In the genomic region with DNA sequence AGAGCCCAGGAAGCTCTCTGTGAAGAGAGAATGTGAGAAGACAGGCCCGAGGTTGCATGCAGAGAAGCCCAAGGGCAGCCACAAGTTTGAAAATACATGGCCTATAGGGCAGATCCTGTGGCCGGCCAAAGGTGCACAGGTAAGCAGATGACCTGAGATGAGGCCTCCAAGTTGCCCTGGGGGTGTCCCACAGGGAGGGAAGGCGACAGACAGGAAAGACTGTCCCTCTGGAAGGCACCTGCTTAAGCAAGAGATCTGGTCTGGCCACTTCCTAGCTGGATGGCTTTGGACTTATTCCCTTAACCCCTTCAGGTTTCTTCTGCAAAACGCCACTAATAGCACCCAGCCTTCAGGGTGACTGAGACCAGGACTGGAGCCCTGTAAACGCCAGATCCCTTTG, we compare ENCODE assay signal across 8 mouse cellular contexts. TPM values are rescaled to one million over a fixed set of nuclear protein-coding genes. Genes with fewer than 3 reads are reported as not detected.
DNase-seq lines count a peak whose midpoint lies in the region; ATAC-seq and TF ChIP-seq lines count a peak whose summit lies in the region.

No protein-coding gene starts in this region.

- peak overlapping the region; percentile 85 for H3K9ac ChIP-seq in embryonic facial prominence, embryonic 14.5 days (ENCODE audit: low read depth, low read length)
- H3K9ac ChIP-seq in intestine, postnatal 0 days (ENCODE audit: low read depth, low read length) = peak overlapping the region; percentile 78
- peak overlapping the region; percentile 64 for H3K9ac ChIP-seq in midbrain, embryonic 12.5 days (replicated peaks)

- 0 out of 2 replicates have a peak overlapping the region, but pooled peaks have one; percentile 53 for H3K27ac ChIP-seq in embryonic facial prominence, embryonic 14.5 days (replicated peaks; ENCODE audit: low read depth, low read length)
- H3K27ac ChIP-seq in intestine, postnatal 0 days (ENCODE audit: low read depth, low read length) = peak overlapping the region; percentile 95
- peak overlapping the region; percentile 80 for H3K27ac ChIP-seq in midbrain, embryonic 12.5 days (replicated peaks)

- H3K4me3 ChIP-seq in embryonic facial prominence, embryonic 14.5 days (ENCODE audit: low read depth, low read length) = peak overlapping the region; percentile 77
- peak overlapping the region; percentile 67 for H3K4me3 ChIP-seq in intestine, postnatal 0 days (ENCODE audit: low read depth, low read length)
- peak overlapping the region; percentile 81 for H3K4me3 ChIP-seq in midbrain, embryonic 12.5 days

- 0 out of 2 replicates have a peak, but pooled peaks have one; percentile 8 for ATAC-seq in embryonic facial prominence, embryonic 14.5 days (ENCODE audit: low read depth)
- peak; percentile 25 for ATAC-seq in intestine, postnatal 0 days
- no peak for ATAC-seq in midbrain, embryonic 12.5 days (ENCODE audit: low FRiP score, low read depth)

- no peaks in the 10 kb centered on the region for H3K27me3 ChIP-seq in embryonic facial prominence, embryonic 14.5 days (replicated peaks; ENCODE audit: control insufficient read depth, insufficient read depth, low read length)
- no peaks in the 10 kb centered on the region for H3K27me3 ChIP-seq in intestine, postnatal 0 days (replicated peaks; ENCODE audit: control insufficient read depth, insufficient read depth, low read length)
- H3K27me3 ChIP-seq in midbrain, embryonic 12.5 days = 0 out of 2 replicates have a peak, but pooled peaks cover 3% of the 10 kb centered on the region

- TF ChIP-seq CTCF in intestine, postnatal 0 days (IDR thresholded peaks at IDR 0.05; ENCODE audit: low read depth) = no peak

- peaks cover 21% of the 10 kb centered on the region for H3K4me1 ChIP-seq in embryonic facial prominence, embryonic 14.5 days (ENCODE audit: control insufficient read depth, insufficient read depth, low read length)
- H3K4me1 ChIP-seq in intestine, postnatal 0 days (replicated peaks; ENCODE audit: control insufficient read depth, insufficient read depth, low read length) = peaks cover 18% of the 10 kb centered on the region
- H3K4me1 ChIP-seq in midbrain, embryonic 12.5 days = peaks cover 36% of the 10 kb centered on the region

- H3K9me3 ChIP-seq in embryonic facial prominence, embryonic 14.5 days (ENCODE audit: control insufficient read depth, low read length) = no peaks in the 10 kb centered on the region
- no peaks in the 10 kb centered on the region for H3K9me3 ChIP-seq in intestine, postnatal 0 days (ENCODE audit: control insufficient read depth)
- H3K9me3 ChIP-seq in midbrain, embryonic 12.5 days = no peaks in the 10 kb centered on the region

- peak overlapping the region; percentile 85 for H3K4me2 ChIP-seq in embryonic facial prominence, embryonic 14.5 days (ENCODE audit: low read depth, low read length)
- H3K4me2 ChIP-seq in intestine, postnatal 0 days (replicated peaks; ENCODE audit: low read depth) = peak overlapping the region; percentile 69
- H3K4me2 ChIP-seq in midbrain, embryonic 12.5 days (replicated peaks) = peak overlapping the region; percentile 84

- peak; percentile 48 to 51 for DNase-seq in lung, adult 18-20 months
- no peak for DNase-seq in lung, postnatal 10 days
- peak; percentile 53 for DNase-seq in embryonic facial prominence, embryonic 14.5 days (ENCODE audit: low spot score)
- no peak for DNase-seq in layer of hippocampus, adult 8-10 months (ENCODE audit: low spot score in 2 of 2)
- DNase-seq in cerebellum, postnatal 14 days = no peak
- DNase-seq in spleen, adult 18-20 months = no peak

- H3K36me3 ChIP-seq in embryonic facial prominence, embryonic 14.5 days (ENCODE audit: control insufficient read depth, insufficient read depth, low read length) = peaks cover 5% of the 10 kb centered on the region
- H3K36me3 ChIP-seq in intestine, postnatal 0 days (ENCODE audit: control insufficient read depth, insufficient read depth) = no peaks in the 10 kb centered on the region
- H3K36me3 ChIP-seq in midbrain, embryonic 12.5 days = peaks cover 4% of the 10 kb centered on the region; the same call in 1 of the 2 replicates

- WGBS in embryonic facial prominence, embryonic 14.5 days = 8% methylated on average over 4 of the region's 5 CpGs
- WGBS in intestine, postnatal 0 days = 5% methylated on average over 5 of the region's 5 CpGs
- WGBS in midbrain, embryonic 12.5 days = 6% methylated on average over 5 of the region's 5 CpGs

RNA-seq across cellular contexts. Expression of gene Tpra1, which starts 0.6 kb away (rescaled TPM):
- 44.9 and 52.1 TPM in 2 replicates for polyA plus RNA-seq in embryonic facial prominence, embryonic 14.5 days (2014; fragmentation: Nextera tagmentation; extraction: Ambion mirVana)
- 81.2 and 81.6 TPM in 2 replicates for polyA plus RNA-seq in intestine, postnatal 0 days (2015; fragmentation: Nextera tagmentation; extraction: Ambion mirVana)
- 53.6 and 61.7 TPM in 2 replicates for polyA plus RNA-seq in midbrain, embryonic 12.5 days (2016; fragmentation: Nextera tagmentation; extraction: Ambion mirVana)
- total RNA-seq in layer of hippocampus, adult 8-10 months (2022) = 10 to 100 TPM; 43.9 to 50.8 (median 49.6) TPM

RNA-seq across cellular contexts. Expression of gene Mcm2, which starts 2.9 kb away (rescaled TPM):
- polyA plus RNA-seq in embryonic facial prominence, embryonic 14.5 days (2014; fragmentation: Nextera tagmentation; extraction: Ambion mirVana) = 94.6 and 117 TPM in 2 replicates
- polyA plus RNA-seq in intestine, postnatal 0 days (2015; fragmentation: Nextera tagmentation; extraction: Ambion mirVana) = 32.9 and 33.1 TPM in 2 replicates
- 157 and 158 TPM in 2 replicates for polyA plus RNA-seq in midbrain, embryonic 12.5 days (2016; fragmentation: Nextera tagmentation; extraction: Ambion mirVana)
- 1 to 10 TPM; 4.4 to 7.0 (median 5.5) TPM for total RNA-seq in layer of hippocampus, adult 8-10 months (2022)

RNA-seq across cellular contexts. Expression of gene Podxl2, which starts 26.6 kb away (rescaled TPM):
- 83.4 and 95.9 TPM in 2 replicates for polyA plus RNA-seq in embryonic facial prominence, embryonic 14.5 days (2014; fragmentation: Nextera tagmentation; extraction: Ambion mirVana)
- 36.3 and 39.2 TPM in 2 replicates for polyA plus RNA-seq in intestine, postnatal 0 days (2015; fragmentation: Nextera tagmentation; extraction: Ambion mirVana)
- 305 and 314 TPM in 2 replicates for polyA plus RNA-seq in midbrain, embryonic 12.5 days (2016; fragmentation: Nextera tagmentation; extraction: Ambion mirVana)
- total RNA-seq in layer of hippocampus, adult 8-10 months (2022) = 100 to 1,000 TPM; 160 to 178 (median 170) TPM

RNA-seq across cellular contexts. Expression of gene Abtb1, which starts 59.7 kb away (rescaled TPM):
- 21.0 and 25.9 TPM in 2 replicates for polyA plus RNA-seq in embryonic facial prominence, embryonic 14.5 days (2014; fragmentation: Nextera tagmentation; extraction: Ambion mirVana)
- 22.7 and 23.9 TPM in 2 replicates for polyA plus RNA-seq in intestine, postnatal 0 days (2015; fragmentation: Nextera tagmentation; extraction: Ambion mirVana)
- polyA plus RNA-seq in midbrain, embryonic 12.5 days (2016; fragmentation: Nextera tagmentation; extraction: Ambion mirVana) = 27.7 and 30.0 TPM in 2 replicates
- total RNA-seq in layer of hippocampus, adult 8-10 months (2022) = 10 to 100 TPM; 31.1 to 38.6 (median 37.0) TPM

Comparison
In these comparisons a context has a peak if more than half of its experiments do, and no peak if none do; other contexts are left out.
1. DNase-seq: peak in lung, adult 18-20 months (2 of 2) and embryonic facial prominence, embryonic 14.5 days (single experiment); none in lung, postnatal 10 days (single experiment), layer of hippocampus, adult 8-10 months (0 of 2), cerebellum, postnatal 14 days (0 of 2) and spleen, adult 18-20 months (0 of 2).
2. Peak in every context shown above with its lines, with median percentiles within 50 percentile points of each other: H3K27ac ChIP-seq, H3K4me2 ChIP-seq, H3K4me3 ChIP-seq and H3K9ac ChIP-seq.